In the genomic region with DNA sequence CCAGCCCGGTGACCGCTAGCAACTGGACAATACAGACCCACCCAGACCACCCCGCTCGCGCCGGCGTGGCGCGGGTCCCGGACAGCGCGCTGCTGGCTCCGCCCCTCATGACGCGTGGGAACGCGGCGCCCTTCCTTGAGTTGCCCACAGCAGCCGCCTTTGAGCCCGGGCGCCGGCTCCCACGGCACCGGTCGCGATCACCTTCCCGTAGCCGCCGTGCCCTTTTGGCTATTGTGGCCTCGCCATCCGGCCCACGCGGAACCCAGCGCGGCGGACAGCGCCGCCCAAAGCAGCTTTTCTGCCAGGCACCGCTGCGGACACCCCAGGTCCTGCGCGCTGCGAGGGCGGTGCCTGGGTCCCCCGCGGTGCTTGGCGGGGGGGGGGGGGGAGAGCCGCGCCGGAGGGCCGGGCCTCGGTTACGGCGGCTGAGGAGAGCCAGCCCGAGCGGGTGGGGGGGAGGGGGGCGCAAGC, we compare ENCODE assay signal across 8 mouse cellular contexts. TPM values are rescaled to one million over a fixed set of nuclear protein-coding genes. Genes with fewer than 3 reads are reported as not detected.
A peak's percentile ranks its signal among the peaks of the same experiment; 100 is the strongest.
DNase-seq lines count a peak whose midpoint lies in the region; ATAC-seq lines count a peak whose summit lies in the region.

Gene Eif4enif1 (plus strand): TSS at position 162 of the 471 bp plus-strand sequence.

- peak within 1 kb of the TSS; percentile 63 for H3K9ac ChIP-seq in hindbrain, embryonic 13.5 days

- H3K36me3 ChIP-seq in hindbrain, embryonic 13.5 days, result peaks cover 22% of the 10 kb centered on the region

- H3K4me2 ChIP-seq in hindbrain, embryonic 13.5 days, result peak within 1 kb of the TSS; percentile 43

- peak within 1 kb of the TSS; percentile 63 for H3K27ac ChIP-seq in hindbrain, embryonic 13.5 days

- no peaks in the 10 kb centered on the region for H3K27me3 ChIP-seq in hindbrain, embryonic 13.5 days

- H3K4me3 ChIP-seq in hindbrain, embryonic 13.5 days, result peak within 1 kb of the TSS; percentile 40

- peaks cover 14% of the 10 kb centered on the region; the same call in 1 of the 2 replicates for H3K4me1 ChIP-seq in hindbrain, embryonic 13.5 days (replicated peaks)

- H3K9me3 ChIP-seq in hindbrain, embryonic 13.5 days, result no peaks in the 10 kb centered on the region

- peak; percentile 72 for ATAC-seq in hindbrain, embryonic 13.5 days (ENCODE audit: low FRiP score)

- peak; percentile 94 for DNase-seq in NIH3T3 (ENCODE audit: low read depth)
- peak; percentile 95 to 96 for DNase-seq in cerebellum, postnatal 10 days
- peak; percentile 87 for DNase-seq in frontal cortex, postnatal 14 days (ENCODE audit: low spot score in 2 of 2)
- peak; percentile 77 to 95 for DNase-seq in layer of hippocampus, postnatal 25 days (ENCODE audit: extremely low spot score in 1 of 2, low spot score in 1 of 2)
- peak; percentile 87 for DNase-seq in lung, postnatal 25 days (ENCODE audit: low spot score)
- DNase-seq in retina, embryonic 14.5 days (ENCODE audit: low spot score), result peak; percentile 92
- DNase-seq in thymus, postnatal 4 days, result peak; percentile 92

- WGBS in hindbrain, embryonic 13.5 days, result under 1% methylated on average over 37 of the region's 57 CpGs

RNA-seq across cellular contexts. Expression of gene Eif4enif1, which starts in this region (rescaled TPM):
- 50.4 and 52.4 TPM in 2 replicates for polyA plus RNA-seq in hindbrain, embryonic 13.5 days (2015; fragmentation: Nextera tagmentation; extraction: Ambion mirVana)
- 10 to 100 TPM; 60.3 to 69.2 TPM for total RNA-seq in layer of hippocampus, postnatal 25 days (2021)

Comparison
In these comparisons a context has a peak if more than half of its experiments do, and no peak if none do; other contexts are left out.
1. Peak in every context shown above with its lines: DNase-seq, ATAC-seq, H3K4me3 ChIP-seq and H3K27ac ChIP-seq.